In genomic region chr7:72499788-72500187, GRCm38 (mm10) we compare ENCODE assay signal across 24 mouse cellular contexts.
DNase-seq lines count a peak whose midpoint lies in the region; ATAC-seq and TF ChIP-seq lines count a peak whose summit lies in the region.
"Had no signal": no experiment of that assay in that cellular context is flagged by ENCODE, and none has a peak within 500 bp of the region (broad histone marks: within the 10 kb centered on the region; RNA-seq: fewer than 3 reads in every experiment).

No protein-coding gene starts in this region.

- DNase-seq in hindbrain, postnatal 0 days (ENCODE audit: low spot score), result no peak
- no peak for DNase-seq in kidney, postnatal 0 days (ENCODE audit: low spot score)
- DNase-seq in kidney, adult 8-10 months, result no peak
- DNase-seq in 3T3-L1 (ENCODE audit: low read depth, low spot score) (peak; percentile 29), NIH3T3 (ENCODE audit: low read depth) (peak; percentile 38), MN1 (ENCODE audit: low spot score) (no peak)
- no peak for DNase-seq in spleen, postnatal 4 days (ENCODE audit: low spot score in 2 of 2)
- DNase-seq: adrenal gland, adult 8-10 months; adrenal gland, postnatal 14 days; adrenal gland, postnatal 36 days; cerebellum, adult 11-12 months; cerebellum, adult 2 months; cerebellum, adult 9-10 months; cerebellum, postnatal 10 days; cerebellum, postnatal 25 days; forebrain, postnatal 0 days had no signal

- H3K9me3 ChIP-seq in hindbrain, postnatal 0 days (ENCODE audit: low read length), result no peaks in the 10 kb centered on the region
- H3K9me3 ChIP-seq in hindbrain, embryonic 13.5 days, result no peaks in the 10 kb centered on the region
- no peaks in the 10 kb centered on the region for H3K9me3 ChIP-seq in kidney, postnatal 0 days (replicated peaks; ENCODE audit: low read length)
- H3K9me3 ChIP-seq: embryonic facial prominence, embryonic 10.5 days; embryonic facial prominence, embryonic 12.5 days; forebrain, embryonic 13.5 days; forebrain, embryonic 15.5 days had no signal

- 80% methylated on average over 5 of the region's 5 CpGs for WGBS in hindbrain, postnatal 0 days
- WGBS in hindbrain, embryonic 13.5 days, result 81% methylated on average over 5 of the region's 5 CpGs
- WGBS in kidney, postnatal 0 days, result 82% methylated on average over 5 of the region's 5 CpGs

- H3K36me3 ChIP-seq in hindbrain, postnatal 0 days (ENCODE audit: insufficient read depth, low read length), result no peaks in the 10 kb centered on the region
- no peaks in the 10 kb centered on the region for H3K36me3 ChIP-seq in hindbrain, embryonic 13.5 days
- no peaks in the 10 kb centered on the region for H3K36me3 ChIP-seq in kidney, postnatal 0 days (ENCODE audit: insufficient read depth, low read length)
- H3K36me3 ChIP-seq: embryonic facial prominence, embryonic 10.5 days; embryonic facial prominence, embryonic 12.5 days; forebrain, embryonic 15.5 days; G1E had no signal

- H3K4me1 ChIP-seq in hindbrain, postnatal 0 days (ENCODE audit: insufficient read depth, low read length), result no peaks in the 10 kb centered on the region
- 0 out of 2 replicates have a peak, but pooled peaks cover 3% of the 10 kb centered on the region for H3K4me1 ChIP-seq in hindbrain, embryonic 13.5 days (replicated peaks)
- H3K4me1 ChIP-seq in kidney, postnatal 0 days (replicated peaks; ENCODE audit: insufficient read depth, low read length), result no peaks in the 10 kb centered on the region
- H3K4me1 ChIP-seq: embryonic facial prominence, embryonic 12.5 days; forebrain, embryonic 13.5 days had no signal

- no peaks in the 10 kb centered on the region for H3K27me3 ChIP-seq in hindbrain, postnatal 0 days (ENCODE audit: insufficient read depth, low read length)
- H3K27me3 ChIP-seq in hindbrain, embryonic 13.5 days, result no peaks in the 10 kb centered on the region
- no peaks in the 10 kb centered on the region for H3K27me3 ChIP-seq in kidney, postnatal 0 days (ENCODE audit: insufficient read depth, low read length)
- H3K27me3 ChIP-seq: embryonic facial prominence, embryonic 12.5 days; forebrain, embryonic 13.5 days; forebrain, embryonic 15.5 days; Patski had no signal

- H3K4me3 ChIP-seq in hindbrain, postnatal 0 days (ENCODE audit: low read length), result no peak overlapping the region
- no peak overlapping the region for H3K4me3 ChIP-seq in hindbrain, embryonic 13.5 days
- H3K4me3 ChIP-seq in kidney, postnatal 0 days (replicated peaks; ENCODE audit: low read depth, low read length), result no peak overlapping the region
- H3K4me3 ChIP-seq: embryonic facial prominence, embryonic 10.5 days; embryonic facial prominence, embryonic 12.5 days; forebrain, embryonic 13.5 days; forebrain, embryonic 15.5 days had no signal

- 0 out of 2 replicates have a peak, but pooled peaks have one; percentile 4 for TF ChIP-seq CTCF in hindbrain, postnatal 0 days (IDR thresholded peaks at IDR 0.05; ENCODE audit: low read depth)
- TF ChIP-seq CTCF in kidney, postnatal 0 days (IDR thresholded peaks at IDR 0.05; ENCODE audit: low read depth), result 0 out of 2 replicates have a peak, but pooled peaks have one; percentile 7

- ATAC-seq in hindbrain, postnatal 0 days, result no peak
- no peak for ATAC-seq in hindbrain, embryonic 13.5 days (ENCODE audit: low FRiP score)
- ATAC-seq in kidney, postnatal 0 days (replicated peaks; ENCODE audit: low FRiP score, low read depth), result no peak
- ATAC-seq: activated CD4-positive, CD25-positive, alpha-beta regulatory T cell, adult 4 months; forebrain, embryonic 13.5 days; forebrain, embryonic 15.5 days; Patski had no signal

- H3K4me2 ChIP-seq in hindbrain, postnatal 0 days (ENCODE audit: low read depth, low read length), result no peak overlapping the region
- no peak overlapping the region for H3K4me2 ChIP-seq in hindbrain, embryonic 13.5 days
- H3K4me2 ChIP-seq in kidney, postnatal 0 days (ENCODE audit: low read length), result no peak overlapping the region
- H3K4me2 ChIP-seq: embryonic facial prominence, embryonic 12.5 days; forebrain, embryonic 13.5 days; forebrain, embryonic 15.5 days had no signal

- H3K9ac ChIP-seq in hindbrain, postnatal 0 days (replicated peaks; ENCODE audit: low read length), result no peak overlapping the region
- H3K9ac ChIP-seq in hindbrain, embryonic 13.5 days, result no peak overlapping the region
- no peak overlapping the region for H3K9ac ChIP-seq in kidney, postnatal 0 days (ENCODE audit: low read depth, low read length)
- H3K9ac ChIP-seq: embryonic facial prominence, embryonic 12.5 days; forebrain, embryonic 13.5 days; forebrain, embryonic 15.5 days; forebrain, postnatal 0 days had no signal

- no peak overlapping the region for H3K27ac ChIP-seq in hindbrain, postnatal 0 days
- H3K27ac ChIP-seq in hindbrain, embryonic 13.5 days, result no peak overlapping the region
- H3K27ac ChIP-seq in kidney, postnatal 0 days, result no peak overlapping the region
- H3K27ac ChIP-seq: embryonic facial prominence, embryonic 10.5 days; embryonic facial prominence, embryonic 12.5 days; forebrain, embryonic 13.5 days; forebrain, embryonic 15.5 days had no signal

Comparison
In these comparisons a context has a peak if more than half of its experiments do, and no peak if none do; other contexts are left out.
1. DNase-seq: peak in 3T3-L1 (single experiment) and NIH3T3 (single experiment); none in hindbrain, postnatal 0 days (single experiment), kidney, postnatal 0 days (single experiment), kidney, adult 8-10 months (0 of 2), MN1 (single experiment) and spleen, postnatal 4 days (0 of 2).